Mouse (Mus musculus) CH12.LX (cell line): Measurements from ENCODE around the gene Npas1.

Source experiments
- CHD2 ChIP-seq: IDR thresholded peaks from 2 replicates; pipeline ENCODE4 v1.6.1; 2011; ENCODE audit warnings: low read length, improper control_type of control experiment
- CTCF ChIP-seq, 2 experiments: IDR thresholded peaks in 1 of 2; conservative IDR thresholded peaks in 1 of 2; 2 replicates each; pipeline ENCODE4 v1.5.1; 2011 to 2012; ENCODE audit warnings: low read depth in 2 of 2, low read length in 2 of 2, improper control_type of control experiment in 1 of 2, inconsistent platforms in 1 of 2, mild to moderate bottlenecking in 1 of 2, moderate library complexity in 1 of 2
- EP300 ChIP-seq: IDR thresholded peaks from 2 replicates; pipeline ENCODE4 v1.6.1; 2011; ENCODE audit warnings: low read length, improper control_type of control experiment
- JUN ChIP-seq: IDR thresholded peaks from 2 replicates; pipeline ENCODE4 v1.6.1; 2011; ENCODE audit warnings: low read depth, mild to moderate bottlenecking, low read length, improper control_type of control experiment, moderate library complexity; ENCODE audit not compliant: insufficient read depth
- MAX ChIP-seq: IDR thresholded peaks from 2 replicates; pipeline ENCODE4 v1.6.1; 2011; ENCODE audit warnings: low read length, improper control_type of control experiment
- MEF2A ChIP-seq: IDR thresholded peaks from 2 replicates; pipeline ENCODE4 v1.6.1; 2014; ENCODE audit warnings: low read depth, mild to moderate bottlenecking, inconsistent platforms, low read length, improper control_type of control experiment, borderline replicate concordance
- MXI1 ChIP-seq: IDR thresholded peaks from 2 replicates; pipeline ENCODE4 v1.6.1; 2011; ENCODE audit warnings: mild to moderate bottlenecking, low read depth, low read length, improper control_type of control experiment
- MYC ChIP-seq: IDR thresholded peaks from 2 replicates; pipeline ENCODE4 v1.6.1; 2011; ENCODE audit warnings: low read depth, mild to moderate bottlenecking, improper control_type of control experiment, low read length
- ZC3H11A ChIP-seq: IDR thresholded peaks from 2 replicates; pipeline ENCODE4 v1.6.1; 2012; ENCODE audit warnings: low read depth, mild to moderate bottlenecking, inconsistent platforms, low read length, improper control_type of control experiment
- ZKSCAN1 ChIP-seq: IDR thresholded peaks from 2 replicates; pipeline ENCODE4 v1.6.1; 2012; ENCODE audit warnings: low read depth, inconsistent platforms, low read length, improper control_type of control experiment, borderline replicate concordance

- no peak for TF ChIP-seq EP300
- no peak for TF ChIP-seq MEF2A
- TF ChIP-seq CTCF (conservative IDR thresholded peaks at IDR 0.05 in 1 of 2, IDR thresholded peaks at IDR 0.05 in 1 of 2; ENCODE audit: low read depth in 2 of 2, low read length in 2 of 2): no peak
- no peak for TF ChIP-seq CHD2
- no peak for TF ChIP-seq MAX
- no peak for TF ChIP-seq JUN
- no peak for TF ChIP-seq MYC
- no peak for TF ChIP-seq ZKSCAN1
- no peak for TF ChIP-seq MXI1
- no peak for TF ChIP-seq ZC3H11A
Measured at GRCm38 (mm10) chr7:16435088-16435487, 42.4 kb downstream of the Npas1 start.
